Mouse (Mus musculus) cerebellum, adult 9-10 months (tissue): ENCODE data around the gene Vrk3.

Experiments
- DNase-seq: peaks from one replicate; pipeline ENCODE4 v3.0.0; 2022

Vrk3 gene

GRCm38 (mm10) chr7:44819863-44820262, 71.7 kb downstream of the Vrk3 start:
- DNase-seq, result peak; percentile 15

GRCm38 (mm10) chr7:44820525-44820924, 72.3 kb downstream of the Vrk3 start:
- DNase-seq, result no peak

- DNase-seq, result no peak
Measured at GRCm38 (mm10) chr7:44821666-44822448, 73.6 kb downstream of the Vrk3 start.

DNA sequence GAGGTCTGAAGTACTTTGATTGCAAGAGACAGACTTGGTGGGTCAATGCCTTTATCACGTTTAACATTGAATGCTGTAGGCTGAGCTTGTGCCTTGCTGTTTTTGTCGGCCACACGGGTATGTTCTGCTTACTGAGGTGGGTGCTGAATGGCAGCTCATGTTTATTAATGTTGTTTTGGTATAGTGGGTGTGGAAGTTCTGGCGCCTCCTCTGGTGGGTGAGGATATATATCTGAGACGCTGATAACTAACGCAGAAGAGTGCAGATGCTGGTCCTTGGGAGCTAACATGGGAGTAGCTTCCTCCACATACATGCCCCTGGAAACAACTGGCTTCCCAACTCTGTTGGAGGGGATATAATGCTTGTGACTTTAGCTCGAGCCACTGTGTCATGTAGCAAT, 75.2 kb downstream of the Vrk3 start:
- DNase-seq, result peak; percentile 14

DNA sequence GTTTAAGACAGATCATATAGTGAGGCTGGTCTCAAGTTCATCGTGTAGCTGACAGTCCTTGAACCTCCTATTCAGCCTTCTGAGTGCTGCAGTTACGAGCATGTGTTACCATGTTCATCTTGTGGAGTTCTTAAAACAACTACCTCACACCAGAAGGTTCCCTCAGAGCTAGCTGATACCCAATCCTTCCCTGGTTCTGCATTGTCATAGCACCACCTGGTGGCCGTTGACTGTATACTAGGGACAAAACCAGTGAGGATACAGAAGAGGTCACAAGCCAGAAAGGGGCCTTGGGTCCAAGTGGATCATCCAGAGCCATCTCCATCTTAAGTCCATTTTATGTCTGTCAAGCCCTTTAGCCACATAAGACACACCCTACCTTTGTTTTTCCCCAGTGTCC, 76.7 kb downstream of the Vrk3 start:
- DNase-seq, result peak; percentile 83

DNA sequence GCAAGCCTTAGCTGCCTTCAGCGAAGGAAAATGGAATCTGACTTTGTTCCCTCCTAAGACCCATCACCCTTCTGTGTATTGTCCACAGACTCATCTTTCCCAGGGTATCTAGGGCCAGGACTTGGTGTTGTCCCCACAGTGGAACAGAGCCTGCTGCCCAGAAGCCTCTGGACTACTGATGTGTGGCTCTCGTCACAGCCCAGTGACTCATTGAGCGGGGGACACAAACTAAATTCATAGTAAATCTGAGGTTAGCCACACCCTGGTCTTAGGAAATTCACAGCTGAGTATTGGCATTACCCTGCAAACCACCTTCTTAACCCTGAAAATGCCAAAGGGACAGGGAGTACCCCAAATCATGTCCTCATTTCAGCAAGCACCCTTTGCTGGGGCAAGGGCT, 78.6 kb downstream of the Vrk3 start:
- DNase-seq, result no peak
